Mouse (Mus musculus) kidney, adult 8-10 months (tissue): Measurements from ENCODE around the gene Hsd3b2.
"Not testable (repeated sequence)": the region's sequence is repeated elsewhere in the genome, so short reads cannot be mapped to it uniquely, and the experiment has no call there.

Source experiments
- DNase-seq, 2 experiments: peaks; one replicate each; pipeline ENCODE4 v3.0.0; 2022

Hsd3b2 gene

GRCm38 (mm10) chr3:98724376-98724775, at the start of gene Hsd3b2:
Hsd3b2 (minus strand) TSS chr3:98724543.
- DNase-seq, result peak; percentile 63 to 72

GRCm38 (mm10) chr3:98764155-98764554, 39.8 kb upstream of the Hsd3b2 start:
- no peak for DNase-seq

- DNase-seq, result peak in 1 of 2 experiments; percentile 62
These were observed 32.5 kb upstream of the Hsd3b2 start for GRCm38 (mm10) chr3:98756836-98757235.

- no peak for DNase-seq
These were observed 27.8 kb upstream of the Hsd3b2 start for GRCm38 (mm10) chr3:98752171-98752570.

GRCm38 (mm10) chr3:98741043-98741442, 16.7 kb upstream of the Hsd3b2 start:
- not testable (repeated sequence) for DNase-seq

- DNase-seq, result no peak
These were observed 10.0 kb upstream of the Hsd3b2 start for GRCm38 (mm10) chr3:98734340-98734739.

- peak in 1 of 2 experiments; percentile 24 for DNase-seq
These were observed 9.4 kb upstream of the Hsd3b2 start for GRCm38 (mm10) chr3:98733724-98734123.

GRCm38 (mm10) chr3:98726281-98726680, 1.9 kb upstream of the Hsd3b2 start:
- DNase-seq, result peak; percentile 73 to 74

GRCm38 (mm10) chr3:98720740-98721139, 3.6 kb downstream of the Hsd3b2 start:
- peak in 1 of 2 experiments; percentile 25 for DNase-seq

GRCm38 (mm10) chr3:98682401-98682800, 41.9 kb downstream of the Hsd3b2 start:
- peak; percentile 14 to 72 for DNase-seq

- peak; percentile 70 to 88 for DNase-seq
These were observed 43.6 kb downstream of the Hsd3b2 start for GRCm38 (mm10) chr3:98680786-98681185.
